Comparison of ENCODE assay signal across 21 mouse cellular contexts in genomic region chr5:103822949-103823348, GRCm38 (mm10).
"Had no signal": no experiment of that assay in that cellular context is flagged by ENCODE, and none has a peak within 500 bp of the region (broad histone marks: within the 10 kb centered on the region; RNA-seq: fewer than 3 reads in every experiment).

No protein-coding gene starts in this region.

- ATAC-seq: intestine, postnatal 0 days; liver, postnatal 0 days; midbrain, embryonic 13.5 days; midbrain, embryonic 16.5 days had no signal

- H3K36me3 ChIP-seq: midbrain, embryonic 13.5 days; neural tube, embryonic 13.5 days had no signal

- H3K4me1 ChIP-seq: midbrain, embryonic 13.5 days had no signal

- H3K4me3 ChIP-seq: layer of hippocampus, adult 2 months; megakaryocyte, embryonic 14.5 days; midbrain, embryonic 10.5 days; midbrain, embryonic 13.5 days; myocyte; neural tube, embryonic 13.5 days had no signal

- DNase-seq: kidney, adult 2 months; kidney, postnatal 25 days; layer of hippocampus, adult 9-11 months; liver, postnatal 0 days; lung, embryonic 14.5 days; lung, postnatal 10 days; lung, postnatal 36 days; retina, postnatal 1 day; right cerebral cortex, postnatal 25 days; spleen, adult 18-20 months; thymus, postnatal 25 days had no signal

- H3K9me3 ChIP-seq: megakaryocyte, embryonic 14.5 days; midbrain, embryonic 10.5 days; midbrain, embryonic 13.5 days; neural tube, embryonic 13.5 days had no signal

- H3K9ac ChIP-seq: liver, embryonic 14.5 days; liver, postnatal 0 days; lung, embryonic 14.5 days; midbrain, embryonic 13.5 days; neural tube, embryonic 13.5 days had no signal

- H3K27ac ChIP-seq: kidney, postnatal 0 days; layer of hippocampus, adult 2 months; liver, embryonic 14.5 days; midbrain, embryonic 10.5 days; midbrain, embryonic 13.5 days; neural tube, embryonic 13.5 days had no signal

- H3K4me2 ChIP-seq: lung, embryonic 14.5 days; midbrain, embryonic 13.5 days; neural tube, embryonic 13.5 days had no signal

- H3K27me3 ChIP-seq: megakaryocyte, embryonic 14.5 days; midbrain, embryonic 13.5 days; neural tube, embryonic 13.5 days had no signal
